Mouse (Mus musculus) MEL (cell line): ENCODE results near the gene B4galnt3.

Experiments
- BHLHE40 ChIP-seq: IDR thresholded peaks from 2 replicates; pipeline ENCODE4 v1.6.1; 2012; ENCODE audit warnings: low read depth, mild to moderate bottlenecking, inconsistent platforms, low read length, improper control_type of control experiment, borderline replicate concordance
- CTCF ChIP-seq, 3 experiments: IDR thresholded peaks in 2 of 3; conservative IDR thresholded peaks in 1 of 3; 2 replicates each; pipeline ENCODE4 v1.5.1; 2011 to 2012; ENCODE audit warnings: low read length in 3 of 3, low read depth in 2 of 3, mild to moderate bottlenecking in 2 of 3, improper control_type of control experiment in 1 of 3, inconsistent platforms in 1 of 3, mixed read lengths in 1 of 3, moderate library complexity in 1 of 3; ENCODE audit not compliant: control insufficient read depth in 1 of 3, insufficient read depth in 1 of 3, poor library complexity in 1 of 3, severe bottlenecking in 1 of 3
- GATA1 ChIP-seq: IDR thresholded peaks from 2 replicates; pipeline ENCODE4 v1.6.1; 2011; ENCODE audit warnings: low read depth, low read length, improper control_type of control experiment
- MYB ChIP-seq: IDR thresholded peaks from 2 replicates; pipeline ENCODE4 v1.6.1; 2011; ENCODE audit warnings: mild to moderate bottlenecking, low read depth, low read length, improper control_type of control experiment
- RAD21 ChIP-seq: IDR thresholded peaks from 2 replicates; pipeline ENCODE4 v1.6.1; 2011; ENCODE audit warnings: mild to moderate bottlenecking, low read depth, low read length, improper control_type of control experiment
- RCOR1 ChIP-seq: IDR thresholded peaks from 2 replicates; pipeline ENCODE4 v1.6.1; 2012; ENCODE audit warnings: low read depth, mild to moderate bottlenecking, inconsistent platforms, low read length, improper control_type of control experiment
- TCF12 ChIP-seq: IDR thresholded peaks from 2 replicates; pipeline ENCODE4 v1.6.1; 2014; ENCODE audit warnings: low read depth, mild to moderate bottlenecking, inconsistent platforms, low read length, improper control_type of control experiment, moderate library complexity
- USF1 ChIP-seq: IDR thresholded peaks from 2 replicates; pipeline ENCODE4 v1.6.1; 2014; ENCODE audit warnings: low read depth, mild to moderate bottlenecking, inconsistent platforms, low read length, improper control_type of control experiment, moderate library complexity
- ZMIZ1 ChIP-seq: IDR thresholded peaks from 2 replicates; pipeline ENCODE4 v1.6.1; 2012; ENCODE audit warnings: low read depth, mild to moderate bottlenecking, inconsistent platforms, low read length, improper control_type of control experiment, moderate library complexity
- ZNF384 ChIP-seq: IDR thresholded peaks from 2 replicates; pipeline ENCODE4 v1.6.1; 2012; ENCODE audit warnings: low read depth, mild to moderate bottlenecking, inconsistent platforms, low read length, improper control_type of control experiment

GRCm38 (mm10) chr6:120230441-120230840 is 63.9 kb downstream of the B4galnt3 start:
- no peak for TF ChIP-seq RAD21
- no peak for TF ChIP-seq ZNF384
- TF ChIP-seq CTCF (IDR thresholded peaks at IDR 0.05 in 2 of 3, conservative IDR thresholded peaks at IDR 0.05 in 1 of 3; ENCODE audit: control insufficient read depth in 1 of 3, insufficient read depth in 1 of 3, low read depth in 2 of 3, low read length in 3 of 3, poor library complexity in 1 of 3, severe bottlenecking in 1 of 3) = no peak
- no peak for TF ChIP-seq BHLHE40
- TF ChIP-seq RCOR1 = no peak
- TF ChIP-seq USF1 = no peak
- no peak for TF ChIP-seq MYB
- no peak for TF ChIP-seq ZMIZ1
- TF ChIP-seq TCF12 = no peak
- no peak for TF ChIP-seq GATA1
